Mouse (Mus musculus) lung, embryonic 15.5 days (tissue): ENCODE data around the gene Cenpv. TPM values are rescaled to one million over a fixed set of nuclear protein-coding genes. Genes with fewer than 3 reads are reported as not detected.
A peak's percentile ranks its signal among the peaks of the same experiment; 100 is the strongest.

Source experiments
- ATAC-seq: fragments of 200-750 bp; cut with Nextera tagmentation; 2 replicates; pipeline ENCODE4 v1.8.0; 2017; ENCODE audit warnings: moderate number of reproducible peaks, borderline replicate concordance; ENCODE audit not compliant: low FRiP score, low TSS enrichment; ENCODE audit errors: extremely low read depth
- H3K27ac ChIP-seq: fragments of 300-500 bp; sonication (generic); 2 replicates; pipeline ENCODE4 v1.5.1; 2015; ENCODE audit warnings: moderate library complexity, mild to moderate bottlenecking, inconsistent platforms
- H3K27me3 ChIP-seq: fragments of 300-500 bp; sonication (generic); 2 replicates; pipeline ENCODE4 v1.6.1; 2015; ENCODE audit warnings: inconsistent platforms
- H3K36me3 ChIP-seq: fragments of 300-500 bp; sonication (generic); 2 replicates; pipeline ENCODE4 v1.6.1; 2015; ENCODE audit warnings: inconsistent platforms
- H3K4me1 ChIP-seq: fragments of 300-500 bp; sonication (generic); 2 replicates; pipeline ENCODE4 v1.6.1; 2015; ENCODE audit warnings: inconsistent platforms
- H3K4me2 ChIP-seq: fragments of 300-500 bp; sonication (generic); 2 replicates; pipeline ENCODE4 v1.6.1; 2015; ENCODE audit warnings: inconsistent platforms, mild to moderate bottlenecking, moderate library complexity
- H3K4me3 ChIP-seq: fragments of 300-500 bp; sonication (generic); 2 replicates; pipeline ENCODE4 v1.5.1; 2015; ENCODE audit warnings: mild to moderate bottlenecking, inconsistent platforms
- H3K9ac ChIP-seq: fragments of 300-500 bp; sonication (generic); 2 replicates; pipeline ENCODE4 v1.6.1; 2015; ENCODE audit warnings: inconsistent platforms
- H3K9me3 ChIP-seq: fragments of 300-500 bp; sonication (generic); 2 replicates; pipeline ENCODE4 v1.6.1; 2016; ENCODE audit warnings: inconsistent platforms
- WGBS: fragments of 180-500 bp; shearing (Covaris S2); methylation state at CpG from one replicate; pipeline ENCODE4 v1.1.7; 2015; 5-methylcytosine and 5-hydroxymethylcytosine counted together
- polyA plus RNA-seq: library from polyadenylated mRNA; unstranded; fragments of >200 nt; fragmentation: Nextera tagmentation; extraction: Ambion mirVana; gene quantifications from 2 replicates; pipeline ENCODE4 v1.2.1, GENCODE M21; 2015

Gene Cenpv
- 13.7 and 14.1 TPM in 2 replicates for polyA plus RNA-seq

DNA sequence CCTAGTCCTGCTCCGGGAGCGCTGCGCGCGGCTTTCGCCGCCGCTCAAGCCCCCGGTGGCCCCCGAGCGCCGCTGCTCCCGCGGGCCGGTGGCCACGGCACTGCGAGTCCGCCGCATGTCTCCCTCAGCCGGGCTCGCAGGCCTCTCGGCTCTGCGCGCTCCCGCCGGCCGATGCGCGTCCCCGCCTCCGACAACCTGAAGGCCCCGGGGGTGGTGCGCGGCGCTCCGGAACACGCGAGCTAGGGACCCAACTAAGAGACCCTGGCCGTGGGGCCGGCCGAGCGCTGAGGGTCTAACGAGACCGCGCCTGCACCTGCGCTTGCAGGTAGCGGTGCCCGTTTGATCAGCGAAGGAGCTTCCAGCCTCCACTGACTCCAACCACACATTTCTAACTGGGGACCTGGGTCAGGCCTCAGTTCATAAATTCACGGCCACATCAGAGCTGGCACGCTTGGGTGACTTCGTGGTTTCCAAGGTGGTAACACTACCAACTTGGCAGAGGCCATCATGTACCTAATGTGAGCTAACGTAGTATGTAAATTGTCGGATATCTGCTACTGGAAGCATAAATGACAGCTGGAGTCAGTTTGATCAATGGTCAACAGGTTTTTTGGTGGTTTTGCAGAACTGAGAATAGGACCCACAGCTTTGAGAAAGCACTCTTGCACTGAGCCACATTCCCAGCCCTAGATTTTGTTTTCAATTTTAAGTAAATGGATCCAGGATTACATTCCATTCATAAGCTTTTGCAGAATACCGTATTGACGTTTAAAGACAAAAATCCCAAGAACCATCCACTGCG lies at the start of gene Cenpv:
Cenpv (minus strand) TSS at position 173 of the 802 bp plus-strand sequence.
- Histone ChIP-seq H3K4me2 (peak within 1 kb of the TSS; percentile 97), H3K4me3 (peak within 1 kb of the TSS; percentile 75), H3K9me3 (no peaks in the 10 kb centered on the region), H3K27me3 (peaks cover 21% of the 10 kb centered on the region), H3K36me3 (no peaks in the 10 kb centered on the region), H3K27ac (0 out of 2 replicates have a peak within 1 kb of the TSS, but pooled peaks have one; percentile 30), H3K4me1 (peaks cover 6% of the 10 kb centered on the region), H3K9ac (peak within 1 kb of the TSS; percentile 68)
- WGBS, result 5% methylated on average over 52 of the region's 57 CpGs
- peak; percentile 64 for ATAC-seq

DNA sequence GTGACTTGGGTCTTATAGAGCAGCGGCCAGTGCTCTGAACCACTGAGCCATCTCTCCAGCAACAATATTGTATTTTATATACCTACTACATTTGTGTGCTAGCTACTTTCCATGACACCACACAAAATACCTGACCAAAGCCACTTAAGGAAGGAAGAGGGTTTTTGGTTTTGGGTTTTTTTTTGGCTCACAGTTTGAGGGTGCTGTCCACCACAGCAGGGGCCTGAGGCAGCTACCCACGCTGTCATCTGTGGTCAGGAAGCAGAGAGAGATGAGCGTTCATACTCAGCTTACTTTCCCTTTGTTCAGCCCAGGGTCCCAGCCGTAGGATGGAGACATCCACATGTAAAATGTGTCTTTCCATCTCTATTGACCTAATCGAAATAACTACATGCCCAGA lies 48.0 kb upstream of the Cenpv start:
- Histone ChIP-seq H3K4me3 (no peak overlapping the region), H3K4me1 (peaks cover 3% of the 10 kb centered on the region; the same call in 1 of the 2 replicates), H3K9me3 (no peaks in the 10 kb centered on the region), H3K36me3 (no peaks in the 10 kb centered on the region), H3K27me3 (no peaks in the 10 kb centered on the region), H3K9ac (no peak overlapping the region), H3K4me2 (no peak overlapping the region), H3K27ac (no peak overlapping the region)
- 77% methylated on average over 5 of the region's 5 CpGs for WGBS
- no peak for ATAC-seq

DNA sequence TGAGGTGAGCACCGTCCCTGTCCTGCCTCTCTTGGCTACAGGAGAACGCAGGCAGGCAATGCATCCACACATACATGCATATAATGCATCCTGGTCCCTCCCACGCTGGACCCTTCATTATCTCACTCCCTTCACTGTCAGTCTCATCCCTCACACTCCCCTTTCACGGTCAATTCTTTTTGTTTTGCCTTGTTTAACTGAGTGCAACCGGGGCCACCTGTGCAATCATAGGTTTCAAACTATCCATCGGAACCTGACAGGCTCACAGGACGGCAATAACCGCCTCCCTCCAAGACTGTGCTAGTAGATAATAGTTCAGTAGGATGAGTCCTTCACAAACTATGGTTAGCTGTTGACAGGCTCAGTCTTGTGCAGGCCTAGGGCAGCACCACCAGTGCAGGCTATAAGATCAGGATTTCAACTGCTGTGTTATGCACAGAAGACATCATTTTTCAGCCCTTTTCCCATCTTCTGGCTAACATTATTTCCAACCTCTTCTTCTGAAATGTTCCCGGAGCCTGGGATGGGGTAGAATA lies 45.7 kb upstream of the Cenpv start:
- no peak overlapping the region for H3K27ac ChIP-seq
- H3K4me1 ChIP-seq, result no peaks in the 10 kb centered on the region; the same call in 1 of the 2 replicates
- 58% methylated on average over 9 of the region's 9 CpGs for WGBS
- no peak overlapping the region for H3K4me3 ChIP-seq
- no peaks in the 10 kb centered on the region for H3K9me3 ChIP-seq
- H3K36me3 ChIP-seq, result no peaks in the 10 kb centered on the region
- ATAC-seq, result no peak
- H3K27me3 ChIP-seq, result no peaks in the 10 kb centered on the region
- H3K4me2 ChIP-seq, result no peak overlapping the region
- H3K9ac ChIP-seq, result no peak overlapping the region

DNA sequence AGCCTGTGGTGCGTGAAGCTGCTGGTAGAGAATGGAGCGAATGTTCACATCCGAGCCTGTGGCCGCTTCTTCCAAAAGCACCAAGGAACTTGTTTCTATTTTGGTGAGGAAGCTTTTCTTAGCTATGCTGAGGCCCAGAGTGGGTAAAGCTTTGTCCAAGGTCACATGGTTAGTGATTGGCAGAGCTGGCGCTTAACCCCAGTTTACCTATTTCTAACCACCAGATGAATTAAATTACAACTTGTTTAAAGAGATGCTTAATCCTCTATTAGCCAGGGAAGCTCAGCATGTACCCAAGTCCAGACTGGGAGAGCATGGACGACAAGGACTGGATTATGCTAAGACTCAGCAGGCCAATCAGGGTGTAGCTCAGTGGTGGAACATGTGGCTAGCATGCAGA lies 44.0 kb upstream of the Cenpv start:
- no peak overlapping the region for H3K27ac ChIP-seq
- no peaks in the 10 kb centered on the region for H3K36me3 ChIP-seq
- 82% methylated on average over 6 of the region's 6 CpGs for WGBS
- no peaks in the 10 kb centered on the region for H3K9me3 ChIP-seq
- no peak overlapping the region for H3K4me3 ChIP-seq
- H3K4me2 ChIP-seq, result no peak overlapping the region
- H3K27me3 ChIP-seq, result no peaks in the 10 kb centered on the region
- H3K9ac ChIP-seq, result no peak overlapping the region
- H3K4me1 ChIP-seq, result no peaks in the 10 kb centered on the region; the same call in 1 of the 2 replicates
- no peak for ATAC-seq

DNA sequence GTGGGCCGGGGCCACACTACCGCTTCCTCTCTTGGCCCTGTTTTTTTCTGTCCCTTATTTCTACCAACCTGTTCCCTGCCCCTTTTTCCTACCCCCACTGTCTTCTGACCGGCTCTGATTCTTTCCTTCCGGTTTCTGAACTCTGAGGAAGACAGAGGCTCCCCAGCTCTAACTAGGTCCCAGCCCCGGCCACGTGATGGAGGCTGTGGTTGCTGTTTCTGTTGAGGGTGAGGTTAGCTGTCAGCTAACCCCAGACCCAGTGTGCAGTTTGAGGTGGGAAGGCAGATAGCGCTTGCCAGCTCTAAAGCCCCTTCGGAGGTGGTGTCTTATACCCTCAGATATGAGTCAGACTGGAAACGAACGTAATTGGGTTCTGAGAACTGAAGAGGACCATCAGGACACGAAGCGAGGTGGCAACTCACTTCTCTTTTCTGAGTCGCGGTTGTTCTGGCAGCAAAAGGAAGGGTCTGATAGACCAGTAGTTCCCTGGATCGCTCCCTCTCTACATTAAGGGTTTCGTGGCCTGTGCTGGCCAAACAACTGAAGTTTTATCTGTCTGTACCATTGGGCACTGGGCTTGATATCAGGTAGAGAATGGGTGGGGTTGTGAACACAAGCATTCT lies 37.6 kb upstream of the Cenpv start:
- H3K4me3 ChIP-seq, result peak overlapping the region; percentile 48
- H3K9me3 ChIP-seq, result no peaks in the 10 kb centered on the region
- peaks cover 11% of the 10 kb centered on the region for H3K4me1 ChIP-seq
- WGBS, result 57% methylated on average over 16 of the region's 16 CpGs
- H3K27ac ChIP-seq, result no peak overlapping the region
- H3K9ac ChIP-seq, result no peak overlapping the region
- no peaks in the 10 kb centered on the region for H3K36me3 ChIP-seq
- ATAC-seq, result no peak
- H3K4me2 ChIP-seq, result peak overlapping the region; percentile 91
- H3K27me3 ChIP-seq, result peaks cover 4% of the 10 kb centered on the region; the same call in 1 of the 2 replicates

DNA sequence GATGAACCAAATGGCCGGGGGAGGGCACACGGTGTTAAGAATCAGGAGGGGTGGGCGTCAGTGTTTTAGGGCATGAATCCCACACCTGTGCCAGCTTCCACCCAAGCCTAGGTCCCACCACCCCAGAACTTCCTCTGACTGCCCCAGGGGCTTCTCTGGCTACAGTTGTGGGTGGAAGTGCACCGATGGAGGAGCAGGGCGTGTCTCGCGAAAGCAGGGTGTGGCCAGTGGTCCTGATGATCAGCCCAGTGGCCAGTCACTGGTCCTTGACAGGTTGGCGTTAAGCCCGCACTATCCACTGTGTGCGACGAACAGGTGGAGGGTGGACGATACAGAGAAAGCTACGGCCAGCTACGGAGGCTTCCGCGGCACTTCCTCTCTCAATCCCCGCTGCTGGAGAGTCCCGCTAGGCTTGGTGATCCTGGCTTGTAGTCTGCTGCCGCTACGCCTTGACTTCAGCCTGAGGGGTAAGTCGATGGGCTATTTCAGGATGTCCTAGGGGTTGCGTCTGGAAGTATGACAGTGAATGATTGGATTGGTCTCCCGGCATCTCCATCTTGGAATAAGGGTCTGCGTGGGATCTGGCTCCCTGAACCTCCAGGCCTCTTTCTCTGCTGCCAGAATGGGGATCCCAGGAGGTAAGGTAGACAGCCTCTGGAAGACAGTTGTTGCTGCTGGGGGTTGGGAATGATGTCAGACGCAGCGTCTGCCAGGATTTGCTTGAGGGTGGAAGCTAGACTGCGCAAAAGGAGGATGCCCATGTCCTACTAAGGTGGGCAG lies 36.8 kb upstream of the Cenpv start:
- ATAC-seq, result peak; percentile 60
- H3K9me3 ChIP-seq, result no peaks in the 10 kb centered on the region
- peaks cover 11% of the 10 kb centered on the region; the same call in 1 of the 2 replicates for H3K4me1 ChIP-seq
- peaks cover 4% of the 10 kb centered on the region; the same call in 1 of the 2 replicates for H3K27me3 ChIP-seq
- peak overlapping the region; percentile 91 for H3K4me2 ChIP-seq
- WGBS, result 6% methylated on average over 27 of the region's 27 CpGs
- peak overlapping the region; percentile 48 for H3K4me3 ChIP-seq
- no peak overlapping the region for H3K27ac ChIP-seq
- H3K9ac ChIP-seq, result peak overlapping the region; percentile 53
- H3K36me3 ChIP-seq, result no peaks in the 10 kb centered on the region

DNA sequence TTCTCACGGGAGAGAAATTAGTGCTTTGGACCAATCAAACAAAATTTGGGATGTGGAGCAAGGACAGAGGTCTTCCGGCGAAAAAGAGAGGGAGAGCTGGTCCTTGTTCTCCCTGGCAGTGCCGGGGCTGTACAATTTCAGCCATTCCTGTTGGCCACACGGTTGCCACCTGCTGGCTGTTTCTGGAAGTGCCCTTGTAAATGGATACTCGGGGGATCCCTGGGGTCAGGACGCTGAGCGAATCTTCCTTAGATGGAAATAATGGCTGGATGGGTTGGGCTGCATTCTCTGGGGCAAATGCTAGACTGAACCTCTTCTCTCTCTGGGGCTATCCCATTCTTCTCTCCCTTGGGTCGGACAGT lies 36.2 kb upstream of the Cenpv start:
- Histone ChIP-seq H3K4me3 (peak overlapping the region; percentile 48), H3K9ac (peak overlapping the region; percentile 53), H3K36me3 (no peaks in the 10 kb centered on the region), H3K4me1 (peaks cover 11% of the 10 kb centered on the region; the same call in 1 of the 2 replicates), H3K27ac (no peak overlapping the region), H3K9me3 (no peaks in the 10 kb centered on the region), H3K4me2 (peak overlapping the region; percentile 91), H3K27me3 (peaks cover 4% of the 10 kb centered on the region; the same call in 1 of the 2 replicates)
- WGBS, result 1% methylated on average over 9 of the region's 9 CpGs
- ATAC-seq, result peak; percentile 55

DNA sequence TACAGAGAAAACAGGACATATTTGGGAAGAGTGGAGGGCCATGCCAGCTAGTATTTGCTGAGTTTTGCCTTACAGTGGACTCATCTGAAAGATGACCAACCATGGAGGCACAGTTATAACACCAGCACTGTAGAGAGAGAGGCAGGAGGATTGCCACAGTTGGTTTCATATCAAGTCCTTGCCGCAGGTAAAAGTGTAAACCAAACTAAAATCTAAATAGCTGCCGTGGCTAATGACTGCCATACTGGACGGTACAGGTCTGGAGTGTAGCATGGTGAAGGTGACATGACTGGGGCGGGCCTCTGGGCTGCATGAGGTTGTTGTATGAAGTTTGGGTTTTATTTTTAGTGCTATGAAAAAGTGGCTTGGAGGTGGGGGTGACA lies 35.6 kb upstream of the Cenpv start:
- Histone ChIP-seq H3K4me1 (peaks cover 11% of the 10 kb centered on the region; the same call in 1 of the 2 replicates), H3K4me3 (no peak overlapping the region), H3K27me3 (peaks cover 4% of the 10 kb centered on the region; the same call in 1 of the 2 replicates), H3K36me3 (no peaks in the 10 kb centered on the region), H3K4me2 (no peak overlapping the region), H3K9ac (no peak overlapping the region), H3K9me3 (no peaks in the 10 kb centered on the region), H3K27ac (no peak overlapping the region)
- ATAC-seq, result no peak
- WGBS, result 68% methylated on average over 4 of the region's 4 CpGs

DNA sequence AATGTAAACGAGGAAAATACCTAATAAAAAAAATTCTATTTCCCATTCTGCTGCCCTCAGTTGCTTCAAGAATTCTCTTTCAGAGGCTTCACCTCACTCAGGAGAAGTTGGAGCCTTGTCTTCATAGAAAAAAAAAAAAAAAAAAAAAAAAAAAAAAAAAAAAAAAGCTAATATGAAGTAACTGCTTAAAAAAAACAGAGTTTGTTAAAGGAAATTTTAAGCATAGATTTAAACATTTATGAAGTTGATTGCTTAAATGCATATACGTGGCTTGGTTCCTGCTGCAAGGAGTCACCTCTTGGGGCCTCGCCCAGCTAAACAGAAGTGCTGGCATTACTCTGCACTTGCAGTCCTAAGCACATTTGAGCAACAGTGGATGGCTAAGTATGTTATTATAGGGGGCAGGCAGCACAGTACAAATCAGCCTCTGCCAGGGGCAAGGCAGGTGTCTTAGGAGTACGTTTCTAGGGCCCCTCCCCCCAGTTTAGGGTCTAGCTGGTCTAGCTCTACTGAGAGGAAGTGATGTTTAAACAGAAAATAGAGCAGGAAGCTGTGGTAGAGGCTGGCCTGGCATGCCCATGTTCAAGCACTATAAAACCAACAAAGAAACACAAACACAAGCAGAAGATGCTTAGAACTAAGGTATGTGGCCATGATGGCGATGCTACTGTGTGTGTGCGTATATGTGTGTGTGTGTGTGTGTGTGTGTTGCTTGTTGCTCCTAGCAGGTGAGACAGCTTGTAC lies 35.1 kb upstream of the Cenpv start, which contains the start of gene Trpv2:
Trpv2 (plus strand) TSS at position 528 of the 744 bp plus-strand sequence.
- no peaks in the 10 kb centered on the region for H3K9me3 ChIP-seq
- H3K27me3 ChIP-seq, result peaks cover 4% of the 10 kb centered on the region; the same call in 1 of the 2 replicates
- H3K4me2 ChIP-seq, result peak within 1 kb of the TSS; percentile 91
- H3K36me3 ChIP-seq, result no peaks in the 10 kb centered on the region
- peak within 1 kb of the TSS; percentile 53; the same call in 1 of the 2 replicates for H3K9ac ChIP-seq
- H3K4me1 ChIP-seq, result peaks cover 11% of the 10 kb centered on the region; the same call in 1 of the 2 replicates
- 73% methylated on average over 6 of the region's 6 CpGs for WGBS
- ATAC-seq, result no peak
- no peak within 1 kb of the TSS for H3K27ac ChIP-seq
- peak within 1 kb of the TSS; percentile 48 for H3K4me3 ChIP-seq

DNA sequence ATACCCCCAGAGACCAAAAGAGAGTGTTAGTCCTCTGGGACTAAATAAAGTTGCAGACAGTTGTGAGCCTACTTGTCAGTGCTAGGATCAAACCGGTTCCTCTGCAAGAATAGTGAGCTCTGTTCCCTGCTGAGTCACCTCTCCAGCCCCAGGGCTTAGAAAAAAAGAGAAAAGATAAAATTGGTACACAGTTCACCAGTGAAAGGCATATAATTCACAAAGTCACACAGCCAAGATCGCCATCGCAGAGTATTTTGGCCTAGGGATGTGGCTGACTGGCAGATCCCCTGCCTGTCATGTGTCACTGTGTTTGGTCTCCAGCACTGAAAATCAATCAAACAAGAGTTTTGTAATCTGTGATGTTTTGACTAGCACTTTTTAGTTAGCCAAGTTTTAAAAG lies 29.2 kb upstream of the Cenpv start:
- H3K4me3 ChIP-seq, result no peak overlapping the region
- no peak for ATAC-seq
- no peak overlapping the region for H3K27ac ChIP-seq
- no peaks in the 10 kb centered on the region for H3K27me3 ChIP-seq
- no peaks in the 10 kb centered on the region for H3K9me3 ChIP-seq
- no peaks in the 10 kb centered on the region; the same call in 1 of the 2 replicates for H3K4me1 ChIP-seq
- no peak overlapping the region for H3K4me2 ChIP-seq
- WGBS, result 71% methylated on average over 3 of the region's 3 CpGs
- H3K36me3 ChIP-seq, result no peaks in the 10 kb centered on the region
- no peak overlapping the region for H3K9ac ChIP-seq

DNA sequence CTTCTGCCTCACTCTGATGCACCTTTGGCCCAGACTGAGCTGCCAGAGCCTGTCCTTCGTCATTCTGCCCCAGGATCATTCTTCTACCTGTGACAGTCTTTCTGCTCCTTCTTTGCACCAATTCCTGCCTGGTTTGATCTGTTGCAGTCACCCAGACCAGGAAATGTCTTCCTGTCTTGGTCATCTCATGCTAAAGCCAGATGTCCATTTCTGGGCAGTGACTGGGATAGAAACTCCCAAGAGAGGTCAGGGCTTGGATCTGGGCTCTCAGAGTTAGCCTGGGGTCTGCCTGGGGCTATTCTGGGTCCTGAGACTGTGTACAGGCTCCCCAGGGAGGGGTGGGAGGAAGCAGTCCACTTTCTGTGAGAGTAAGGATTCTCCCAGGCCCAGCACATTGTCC lies 27.1 kb upstream of the Cenpv start:
- WGBS, result 48% methylated on average over 1 of the region's 1 CpGs
- H3K27ac ChIP-seq, result no peak overlapping the region
- no peaks in the 10 kb centered on the region; the same call in 1 of the 2 replicates for H3K4me1 ChIP-seq
- no peak overlapping the region for H3K9ac ChIP-seq
- no peaks in the 10 kb centered on the region for H3K9me3 ChIP-seq
- no peak for ATAC-seq
- H3K4me2 ChIP-seq, result no peak overlapping the region
- no peak overlapping the region for H3K4me3 ChIP-seq
- no peaks in the 10 kb centered on the region for H3K36me3 ChIP-seq
- no peaks in the 10 kb centered on the region for H3K27me3 ChIP-seq
